Mouse (Mus musculus): ENCODE measurements around the gene Camk2d. TPM values are rescaled to one million over a fixed set of nuclear protein-coding genes. Genes with fewer than 3 reads are reported as not detected.

The Camk2d gene
- 10 to 100 TPM; 57.4 to 90.2 (median 67.9) TPM for polyA plus RNA-seq (2017; shearing (Covaris generic))

DNA sequence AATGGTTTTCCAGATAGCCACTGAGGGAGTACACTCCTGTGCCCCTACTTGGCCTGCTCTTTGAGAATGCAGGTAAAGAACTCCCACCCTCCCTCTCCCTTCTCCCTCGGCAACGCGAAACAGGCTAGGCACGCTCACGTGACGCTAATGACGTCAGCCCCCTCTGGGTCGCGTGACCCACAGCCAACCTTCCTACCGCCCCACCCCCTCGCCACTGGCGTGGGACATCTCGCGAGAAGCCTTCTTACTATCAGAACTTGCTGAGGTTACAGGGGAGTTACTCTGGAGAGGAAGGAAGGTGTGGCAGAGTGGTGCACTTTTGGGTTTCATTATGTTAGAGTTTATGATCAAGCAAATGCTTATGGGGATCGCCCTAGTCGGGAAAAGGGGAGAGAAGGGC, at the start of gene Camk2d:
TSS of gene Camk2d (plus strand) at position 217 of the 400 bp plus-strand sequence.
- ATAC-seq, result peak; percentile 87

DNA sequence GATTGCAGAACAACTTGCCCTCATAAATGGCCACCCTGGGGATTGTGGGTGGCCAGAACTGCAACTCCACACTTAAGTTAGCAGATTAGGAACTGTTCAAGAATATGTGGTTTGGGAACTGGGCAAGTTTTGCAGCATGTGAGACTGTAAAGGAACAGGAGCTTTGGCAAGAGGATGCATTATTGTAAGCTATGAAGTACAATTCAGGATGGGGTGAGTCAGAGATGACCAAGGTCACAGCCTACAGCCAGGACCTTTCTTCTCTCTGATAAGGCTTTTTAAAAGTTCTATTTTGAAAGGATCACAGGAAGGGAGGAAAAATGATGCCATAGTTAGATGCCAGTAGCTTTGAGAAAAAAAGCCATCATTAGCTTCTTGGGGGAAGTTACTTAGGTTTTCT, 48.2 kb upstream of the Camk2d start:
- no peak for ATAC-seq

DNA sequence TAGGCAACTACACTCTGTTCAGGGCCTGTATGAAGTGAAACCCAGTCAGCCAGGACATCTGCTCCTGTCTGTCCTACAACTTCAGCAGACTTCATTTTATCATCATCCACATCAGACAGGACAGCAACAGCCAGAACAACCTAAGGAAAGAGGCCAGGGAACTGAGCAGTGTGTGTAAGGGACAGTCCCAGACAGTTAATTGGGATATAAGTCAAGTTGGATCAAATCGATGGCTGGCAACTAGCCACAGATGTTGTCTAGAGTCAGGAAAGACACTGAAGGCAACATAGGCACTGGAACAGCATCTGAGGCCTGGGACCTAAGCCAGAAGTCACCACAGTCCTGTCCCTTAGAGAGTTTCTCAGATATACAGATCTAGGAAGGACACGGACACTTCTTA, 32.5 kb upstream of the Camk2d start:
- no peak for ATAC-seq

DNA sequence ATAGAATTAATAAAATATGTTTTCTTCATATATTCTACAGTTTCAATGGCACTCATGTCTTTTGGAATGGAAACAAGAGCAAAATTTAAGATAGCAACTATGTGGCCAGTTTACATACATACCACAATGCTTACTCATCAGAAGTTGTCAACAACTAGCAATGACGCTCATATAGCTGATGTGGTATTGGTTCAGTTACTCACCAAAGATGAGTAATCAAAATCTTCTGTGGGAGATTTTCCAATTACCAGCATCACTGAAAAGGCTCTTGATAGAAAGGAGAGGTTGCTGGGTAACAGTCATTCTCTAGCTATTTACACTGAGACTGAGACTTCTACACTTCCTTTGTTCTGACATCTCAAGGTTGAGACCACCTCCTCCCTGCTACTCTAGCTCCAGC, 25.5 kb upstream of the Camk2d start:
- ATAC-seq, result peak; percentile 32

DNA sequence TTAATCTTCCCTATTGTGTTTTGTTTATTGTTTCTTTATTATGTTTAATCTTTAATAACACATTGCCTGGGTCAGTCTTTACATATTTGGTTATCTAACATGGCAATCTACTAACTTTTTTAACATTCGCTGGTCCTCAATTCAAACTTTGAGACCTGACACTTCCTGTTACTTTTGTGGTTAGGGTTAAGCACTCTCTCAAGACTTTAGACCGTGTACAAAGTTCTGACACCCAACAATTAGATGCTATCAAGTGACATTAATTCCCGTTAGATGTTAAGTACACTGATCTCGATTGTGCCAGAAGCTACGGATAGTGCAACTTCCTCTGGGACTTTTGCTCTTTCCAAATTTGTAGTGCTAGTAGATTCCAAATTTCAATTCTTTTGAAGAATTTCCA, 23.2 kb upstream of the Camk2d start:
- ATAC-seq, result peak; percentile 63

DNA sequence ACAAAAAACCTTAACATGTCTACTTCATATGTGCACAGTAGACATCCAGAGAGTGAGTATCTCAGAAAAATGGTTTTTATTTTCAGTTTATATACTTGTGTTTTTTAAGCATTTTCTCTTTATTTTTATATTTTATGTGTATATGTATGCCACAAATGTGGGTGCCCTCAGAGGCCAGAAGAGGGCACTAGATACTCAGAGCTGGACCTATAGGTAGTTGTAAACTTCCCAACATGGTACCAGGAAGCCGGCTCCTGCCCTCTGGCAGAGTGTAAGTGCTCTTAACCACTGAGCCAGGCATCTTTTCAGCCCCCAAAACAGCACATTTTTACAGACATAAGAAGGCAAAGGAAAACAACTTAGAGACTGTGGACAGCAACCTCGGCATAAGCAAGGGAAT, 20.2 kb upstream of the Camk2d start:
- ATAC-seq, result peak; percentile 49

DNA sequence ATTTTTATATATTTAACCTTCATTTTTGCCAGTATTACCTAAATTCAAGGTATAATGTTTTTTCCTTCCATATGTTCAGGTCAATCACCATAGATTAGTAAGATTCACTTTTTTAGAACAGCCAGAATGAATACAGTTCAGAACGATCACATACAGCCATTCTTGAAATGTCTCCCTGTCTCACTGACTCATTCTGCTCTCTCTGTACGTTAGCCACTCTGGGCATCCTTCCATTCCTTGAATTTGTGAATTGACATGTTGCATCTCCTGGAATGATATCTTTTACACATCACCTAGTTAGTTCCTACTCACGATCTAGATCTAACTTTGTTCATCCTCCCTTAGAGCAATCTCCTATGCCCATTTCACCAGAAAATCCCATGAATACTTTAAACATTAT, 10.0 kb upstream of the Camk2d start:
- ATAC-seq, result no peak

DNA sequence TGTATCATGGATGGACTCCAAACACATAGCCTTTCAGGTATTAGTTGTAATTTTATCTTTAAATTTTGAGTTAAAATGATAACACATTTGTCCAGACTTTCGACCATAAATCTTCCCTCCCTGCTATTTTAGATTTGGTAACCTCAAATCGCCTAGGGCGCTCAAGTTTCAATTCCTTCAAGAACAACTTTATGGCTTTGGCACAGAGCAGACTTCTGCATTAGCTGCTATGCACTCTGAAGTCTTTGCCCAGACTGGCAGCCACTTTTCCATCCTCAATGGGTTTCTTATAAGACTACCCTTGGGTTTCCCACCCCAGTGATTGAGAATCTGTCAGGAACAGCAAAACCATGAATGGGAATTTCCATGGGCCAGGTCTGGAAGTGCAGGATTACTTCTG, 8.6 kb upstream of the Camk2d start:
- no peak for ATAC-seq

DNA sequence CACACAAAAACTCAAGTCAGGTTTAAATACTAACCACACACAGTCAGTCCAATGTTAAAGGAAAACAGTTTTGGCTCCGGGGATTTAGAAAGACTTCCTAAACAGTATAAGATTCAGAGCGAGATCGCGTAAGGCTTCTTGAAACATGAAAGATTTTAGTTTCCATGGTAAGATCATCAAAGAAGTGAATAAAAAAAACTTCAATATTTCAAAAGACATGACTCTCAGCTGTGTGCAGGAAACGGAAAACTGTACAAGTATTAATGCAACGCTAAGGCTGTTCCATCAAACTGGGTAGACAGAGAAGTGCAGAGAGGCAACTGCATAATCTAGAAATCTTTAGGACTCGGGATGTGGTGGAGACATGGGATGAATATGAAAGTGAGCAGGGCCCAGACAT, 6.5 kb upstream of the Camk2d start:
- peak; percentile 82 for ATAC-seq

DNA sequence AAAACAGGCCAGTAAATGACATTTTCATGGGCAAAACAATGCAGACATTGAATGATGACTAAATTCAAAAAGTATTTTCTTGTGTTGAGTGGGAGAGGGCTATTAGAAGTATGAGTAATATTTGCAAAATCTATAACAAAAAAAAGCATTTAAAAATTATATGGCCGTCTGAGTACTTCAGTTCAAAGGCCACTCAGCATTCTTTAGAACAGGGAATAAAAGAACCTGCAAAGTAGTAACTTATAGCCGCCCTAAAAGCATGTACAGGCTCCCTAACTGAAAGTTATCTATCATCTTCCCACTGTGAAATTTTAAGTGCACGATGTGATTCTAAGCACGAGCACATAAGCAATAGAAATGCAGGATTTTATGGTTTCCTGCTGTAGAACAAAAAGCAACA, 646 bp upstream of the Camk2d start:
- no peak for ATAC-seq

DNA sequence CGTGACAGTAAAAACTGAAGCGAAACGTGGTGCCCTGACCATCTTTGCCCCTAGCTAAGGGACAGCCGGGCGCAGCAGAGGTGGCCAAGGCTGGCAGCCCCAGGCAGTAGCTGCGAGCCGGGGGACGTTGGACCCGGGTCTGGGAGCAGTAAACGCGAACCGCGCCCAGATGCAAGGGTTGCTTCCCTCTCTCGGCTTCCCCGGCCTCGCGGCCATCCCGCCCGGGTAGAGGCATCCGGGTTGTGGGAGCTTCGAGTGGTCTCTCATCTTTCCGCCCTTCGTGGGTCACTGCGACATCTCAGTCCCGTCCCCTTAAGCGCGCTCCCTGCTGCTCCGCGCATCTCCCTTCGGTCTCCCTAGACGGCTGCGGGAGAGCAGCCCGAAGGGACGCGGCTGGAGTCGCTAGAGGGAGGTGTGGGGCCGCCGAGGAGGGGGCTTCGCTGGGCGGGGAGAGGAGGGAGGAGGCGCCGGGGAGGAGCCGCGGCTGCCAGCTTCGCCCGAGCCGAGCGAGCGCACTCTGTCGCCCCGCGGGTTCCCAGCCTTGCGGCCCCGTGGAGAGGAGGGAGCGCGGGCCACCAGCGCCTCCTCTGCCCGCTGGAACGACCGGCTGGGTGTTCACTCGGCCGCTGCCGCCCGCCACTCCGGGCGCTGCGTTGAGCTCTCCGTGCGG, 524 bp downstream of the Camk2d start:
- ATAC-seq, result peak; percentile 48

DNA sequence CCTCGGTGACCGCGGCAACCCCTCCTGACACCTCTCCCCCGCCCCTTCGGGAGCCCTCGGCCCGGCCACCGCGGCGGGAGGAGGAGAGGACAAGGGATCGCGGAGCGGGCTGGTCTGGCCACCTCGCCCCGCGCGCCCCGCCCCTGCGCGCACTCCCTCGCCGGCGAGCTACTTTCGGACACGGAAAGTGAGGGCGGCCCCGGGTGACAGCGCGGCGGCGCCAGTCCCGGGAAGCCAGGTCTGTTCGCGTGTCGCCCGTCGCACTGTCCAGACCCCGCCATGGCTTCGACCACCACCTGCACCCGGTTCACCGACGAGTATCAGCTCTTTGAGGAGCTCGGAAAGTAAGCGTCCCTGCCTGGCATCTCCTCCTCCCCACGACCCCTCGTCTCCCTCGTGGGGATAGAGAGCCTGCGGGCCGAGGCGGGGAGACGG, 1.1 kb downstream of the Camk2d start:
- peak; percentile 2 for ATAC-seq

DNA sequence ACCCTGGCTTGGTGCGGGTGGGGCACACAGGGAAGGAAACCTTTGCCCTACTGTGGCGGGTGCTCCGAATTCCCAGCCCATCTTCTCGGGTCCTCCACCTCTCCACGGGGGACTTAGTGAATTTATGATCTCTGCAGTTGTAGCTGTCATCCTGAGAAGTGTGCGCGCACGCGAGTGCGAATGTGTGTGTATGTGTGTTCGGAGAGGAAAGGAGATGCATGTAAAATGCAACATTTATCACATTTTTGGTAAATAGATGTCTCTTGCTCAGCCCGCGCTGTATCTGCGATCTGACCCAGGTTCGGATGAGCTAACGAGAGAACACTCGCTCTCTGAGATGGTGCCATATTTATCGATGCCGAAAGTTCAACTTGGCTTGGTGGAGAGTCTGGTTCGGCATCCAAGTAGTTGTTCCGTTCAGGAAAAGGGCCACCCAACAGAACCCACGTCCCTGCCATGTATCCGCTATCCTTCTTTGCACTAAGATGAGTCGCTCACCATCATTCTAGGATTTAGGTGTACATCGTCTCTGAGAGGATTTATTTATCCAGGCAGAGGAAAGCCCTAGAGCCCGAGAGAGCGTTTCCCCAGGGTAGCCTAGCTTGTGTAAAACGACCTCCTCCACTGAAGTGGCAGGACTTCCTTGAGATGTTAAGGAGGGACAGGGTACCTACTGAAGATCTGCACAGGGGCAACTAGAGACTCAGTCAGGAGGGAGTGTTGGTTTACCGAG, 1.7 kb downstream of the Camk2d start:
- ATAC-seq, result no peak

DNA sequence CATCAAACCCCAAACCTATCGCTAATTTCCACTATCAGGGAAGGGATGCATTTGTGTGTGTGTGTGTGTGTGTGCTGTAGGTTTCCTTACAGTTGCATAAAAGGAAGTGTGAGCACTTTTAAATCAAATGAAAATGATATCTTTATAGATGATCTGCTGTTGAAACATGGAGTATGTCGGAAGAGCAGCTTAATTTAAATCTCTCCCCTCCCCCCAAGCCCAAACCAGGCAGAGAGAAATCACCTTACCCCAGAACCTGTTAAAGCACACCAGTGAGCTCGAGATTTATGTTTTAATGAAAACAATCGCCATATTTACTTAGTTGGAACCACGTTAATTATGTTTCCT, 2.2 kb downstream of the Camk2d start:
- ATAC-seq, result no peak

DNA sequence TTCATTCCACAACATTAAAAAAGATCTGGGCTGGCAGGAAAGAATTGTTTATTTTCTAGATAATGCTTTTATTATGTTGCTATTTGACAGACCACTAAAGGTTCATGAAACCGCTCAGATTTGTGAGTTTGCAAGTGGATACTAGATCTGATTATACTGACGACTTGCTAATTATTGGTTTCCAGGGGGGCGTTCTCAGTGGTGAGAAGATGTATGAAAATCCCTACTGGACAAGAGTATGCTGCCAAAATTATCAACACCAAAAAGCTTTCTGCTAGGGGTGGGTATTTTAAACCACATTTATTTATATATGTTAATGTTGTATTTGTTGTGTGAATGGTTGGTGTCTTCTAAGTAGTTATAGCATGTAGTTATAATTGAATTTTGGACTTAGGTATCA, 2.8 kb downstream of the Camk2d start:
- no peak for ATAC-seq

DNA sequence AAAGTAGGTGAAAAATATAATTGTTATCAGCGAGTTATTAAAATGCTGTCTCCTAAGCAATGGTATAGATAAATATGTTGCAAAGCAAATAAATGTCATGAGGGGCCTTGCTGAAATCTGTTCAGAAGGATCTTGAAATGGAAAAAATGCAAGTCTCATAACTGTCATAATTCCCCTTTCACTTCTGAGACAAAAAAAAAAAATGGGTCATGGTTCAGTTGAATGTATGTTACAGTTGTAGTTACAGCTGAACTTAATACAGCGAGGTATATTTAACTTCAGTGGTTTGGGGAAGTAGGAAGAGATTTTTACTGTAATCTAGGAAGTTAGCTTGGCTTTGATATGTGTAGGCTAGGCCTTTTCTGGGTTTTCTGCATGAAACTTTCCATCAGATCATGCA, 3.2 kb downstream of the Camk2d start:
- ATAC-seq, result no peak

DNA sequence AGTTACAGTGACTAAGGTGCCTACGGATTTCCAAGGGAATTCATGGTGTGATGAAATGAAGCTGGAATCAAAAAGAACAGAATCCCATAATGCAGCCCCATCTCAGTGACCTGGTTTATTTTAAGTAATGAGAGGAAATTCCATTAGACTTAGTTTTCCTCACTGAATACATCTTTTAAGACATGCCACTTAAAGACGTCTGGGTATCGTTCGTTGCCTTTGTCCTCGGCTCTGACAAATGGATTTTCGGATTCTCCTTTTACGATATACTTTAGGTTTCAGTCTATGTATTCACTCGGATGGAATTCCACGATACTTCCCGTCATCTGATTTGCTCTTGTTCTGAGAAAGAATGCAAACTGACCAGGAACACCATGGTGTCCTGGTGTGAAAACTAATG, 3.8 kb downstream of the Camk2d start:
- no peak for ATAC-seq

DNA sequence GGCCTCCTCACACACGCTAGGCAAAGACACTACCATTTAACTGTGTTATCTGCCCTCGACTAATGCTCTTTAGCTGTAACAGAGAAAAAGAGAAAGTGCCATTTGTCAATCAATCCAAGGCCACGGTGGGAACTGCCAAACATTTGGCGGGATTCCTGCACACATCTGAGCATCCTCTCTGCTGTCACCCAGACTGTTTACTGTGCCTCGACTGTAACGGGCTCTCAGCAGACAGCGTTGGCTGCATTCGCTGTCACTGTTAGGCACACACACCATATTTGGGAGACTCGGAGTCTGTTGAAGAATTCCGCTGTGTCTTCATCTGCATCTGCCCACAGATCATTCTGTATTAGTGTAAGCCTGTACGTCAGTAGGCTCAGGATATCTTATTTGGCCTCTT, 6.7 kb downstream of the Camk2d start:
- ATAC-seq, result no peak

DNA sequence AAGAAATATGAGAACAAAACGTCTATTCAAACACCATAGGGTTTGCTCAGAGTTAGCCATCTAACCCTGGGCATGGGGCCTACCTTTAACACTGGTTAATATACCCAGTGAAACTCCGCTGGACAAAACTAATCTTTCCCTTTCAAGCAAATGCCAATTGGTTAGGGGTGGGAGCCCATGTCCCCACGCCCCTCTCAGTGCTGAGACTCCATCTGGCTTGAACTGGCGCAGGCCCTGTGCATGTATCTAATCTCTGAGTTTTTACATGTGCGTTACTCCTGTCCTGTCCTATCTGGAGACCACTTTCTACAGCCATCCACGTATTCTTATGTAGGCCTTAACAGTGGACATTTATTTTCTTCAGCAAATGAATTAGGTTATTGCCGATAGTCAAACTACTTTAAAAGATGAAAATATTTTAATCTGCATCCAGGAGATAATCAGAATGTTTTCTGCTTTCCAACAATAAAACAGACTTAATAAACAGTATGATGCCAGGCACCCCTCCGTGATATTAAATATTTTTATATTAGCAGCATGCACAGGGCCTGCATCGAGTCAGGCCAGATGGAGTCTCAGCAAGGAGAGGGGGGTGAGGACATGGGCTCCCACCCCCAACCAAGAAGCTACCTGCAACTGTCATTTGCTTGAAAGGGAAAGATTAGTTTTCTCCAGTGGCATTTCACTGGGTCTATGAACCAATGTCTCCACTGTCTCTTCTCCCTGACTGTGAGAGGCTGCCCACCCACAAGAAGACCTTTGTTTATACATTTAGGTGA, 8.7 kb downstream of the Camk2d start:
- ATAC-seq, result no peak

DNA sequence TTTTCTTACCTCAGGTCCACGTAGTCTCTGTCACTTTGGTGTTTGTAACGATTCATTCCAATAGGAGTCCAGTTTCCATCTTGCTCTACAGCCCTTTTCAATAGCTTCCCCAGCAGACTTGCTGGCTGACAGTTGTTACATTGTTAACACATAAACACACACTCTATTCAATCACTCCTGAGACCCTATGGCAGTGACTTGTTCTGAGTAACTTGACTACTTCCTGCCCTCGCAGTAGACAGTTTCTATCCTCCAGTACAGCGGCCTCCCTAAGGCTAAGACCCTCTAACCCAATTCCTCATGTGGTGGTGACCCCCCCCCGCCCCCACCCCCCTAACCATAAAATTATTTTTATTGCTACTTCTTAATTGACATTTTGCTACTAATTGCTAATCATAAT, 13.2 kb downstream of the Camk2d start:
- ATAC-seq, result peak; percentile 30

DNA sequence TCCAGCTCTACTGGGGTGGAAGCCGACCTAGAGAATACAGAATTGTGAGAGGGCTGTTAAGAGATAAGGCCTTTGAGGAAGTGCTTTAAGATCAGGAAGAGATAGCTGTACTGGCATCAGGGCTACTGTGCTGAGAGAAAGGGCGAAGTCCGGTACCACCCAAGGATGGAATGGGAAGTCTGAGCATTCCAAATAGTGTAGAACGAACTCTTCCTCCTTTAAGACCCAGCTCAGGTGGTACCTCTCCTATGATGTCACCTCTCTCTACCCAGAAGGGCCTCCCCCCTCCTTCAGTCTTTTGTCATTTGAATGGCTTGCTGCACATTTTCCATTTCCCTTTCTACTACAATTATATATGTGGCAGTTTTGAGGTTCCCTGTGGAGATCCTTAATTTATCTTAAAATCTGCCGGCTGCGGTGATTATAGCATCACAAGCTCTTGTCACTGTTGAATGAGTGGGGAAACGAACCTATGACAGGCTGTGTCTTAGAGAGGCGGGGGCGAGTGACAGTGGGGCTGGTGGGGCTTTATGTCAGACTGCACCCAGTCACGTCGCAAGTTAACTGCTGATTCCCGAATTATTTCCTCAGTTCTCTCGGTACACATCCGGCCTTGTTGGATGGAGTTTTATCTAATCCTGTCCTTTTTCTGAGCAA, 13.8 kb downstream of the Camk2d start:
- peak; percentile 85 for ATAC-seq

DNA sequence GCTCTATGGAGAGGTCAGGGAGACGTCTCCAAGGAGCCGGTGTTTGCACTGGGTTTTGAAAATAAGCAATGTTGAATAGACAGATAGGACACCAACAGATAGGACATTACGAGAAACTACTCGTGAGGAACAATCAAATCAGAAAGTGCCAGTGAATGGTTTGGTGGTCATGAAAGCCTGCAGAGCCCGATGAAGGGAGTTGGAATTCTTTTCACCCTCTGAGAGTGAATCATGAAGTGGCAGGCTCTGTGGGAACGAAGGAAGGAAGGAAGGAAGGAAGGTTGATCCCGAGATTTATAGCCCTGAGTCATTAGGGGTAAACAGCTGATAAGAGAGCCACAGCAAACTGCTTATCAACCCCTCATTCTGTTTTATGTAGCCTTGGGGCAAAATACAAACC, 15.5 kb downstream of the Camk2d start:
- ATAC-seq, result no peak

Data from inflammation-experienced regulatory T-cells, adult 6 months (primary cell).